Mouse (Mus musculus) hematopoietic stem cell, adult 5-6 weeks (primary cell): ENCODE results near the gene Ube2cbp. TPM values are rescaled to one million over a fixed set of nuclear protein-coding genes. Genes with fewer than 3 reads are reported as not detected.

Experiments used
- ATAC-seq, 2 experiments: fragments of 125-278 bp in 1 of 2; replicated peaks in 1 of 2; 2 replicates each; pipeline ENCODE4 v1.8.0; 2016 to 2017; ENCODE audit warnings: inconsistent platforms in 2 of 2, mild to moderate bottlenecking in 2 of 2, moderate number of reproducible peaks in 2 of 2, low read depth in 1 of 2, moderate TSS enrichment in 1 of 2; ENCODE audit not compliant: low FRiP score in 2 of 2, poor library complexity in 2 of 2, severe bottlenecking in 2 of 2, insufficient read depth in 1 of 2, low TSS enrichment in 1 of 2
- total RNA-seq: library from RNA; stranded (forward); fragments of 172-1452, 232-1000 nt; gene quantifications from 2 replicates; pipeline ENCODE4 v1.2.3, GENCODE M21; 2017

Gene Ube2cbp
- total RNA-seq: 7.3 and 8.8 TPM in 2 replicates

DNA sequence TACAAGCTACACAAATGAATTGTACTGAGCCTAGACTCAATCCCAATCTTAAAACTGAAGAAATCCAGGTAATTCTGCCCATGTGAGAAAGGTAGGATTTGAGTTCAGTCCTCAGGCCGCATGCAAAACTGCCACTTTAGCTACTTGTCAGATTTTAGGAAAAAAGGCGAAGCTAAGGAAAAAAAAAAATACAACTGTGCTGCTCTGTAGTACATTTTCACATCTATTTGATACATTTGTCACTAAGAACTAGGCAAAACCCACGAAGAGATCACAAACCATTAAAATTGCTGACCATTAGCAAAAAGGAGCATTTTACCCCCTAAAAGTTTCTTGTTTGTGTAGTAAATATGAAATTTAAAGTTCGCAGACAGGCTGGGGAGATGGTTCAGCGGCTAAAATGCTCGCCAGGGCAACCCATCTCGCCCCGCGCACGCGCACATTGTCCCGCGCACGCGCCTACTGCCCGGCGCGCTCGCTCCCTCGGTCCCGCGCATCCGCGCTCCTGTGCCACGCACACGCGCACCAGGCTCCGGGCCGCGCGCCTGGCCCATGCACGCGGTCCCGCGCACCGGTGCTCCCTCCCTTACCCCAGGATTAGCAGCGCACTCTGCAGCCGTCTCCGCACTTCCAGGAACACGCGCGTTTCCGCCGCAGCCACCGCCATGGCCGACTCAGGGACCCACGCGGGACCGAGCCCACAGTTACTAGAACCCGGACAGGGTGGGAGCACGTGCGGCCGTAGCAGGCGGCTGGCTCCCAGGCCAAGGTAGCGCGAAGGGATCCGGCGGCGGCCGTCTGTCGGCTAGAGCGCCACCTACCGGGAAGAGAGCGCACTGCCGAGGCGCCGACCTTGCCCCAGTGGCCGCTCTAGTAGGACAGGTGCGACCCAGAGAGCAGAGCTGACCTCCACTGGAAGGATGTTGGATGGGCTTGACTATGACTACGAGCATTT, at the start of gene Ube2cbp:
Gene Ube2cbp, minus strand, starts transcription at position 800 of the 955 bp plus-strand sequence.
- peak; percentile 87 to 90 for ATAC-seq

GRCm38 (mm10) chr9:86514390-86514789, 49.6 kb upstream of the Ube2cbp start:
- ATAC-seq: no peak

DNA sequence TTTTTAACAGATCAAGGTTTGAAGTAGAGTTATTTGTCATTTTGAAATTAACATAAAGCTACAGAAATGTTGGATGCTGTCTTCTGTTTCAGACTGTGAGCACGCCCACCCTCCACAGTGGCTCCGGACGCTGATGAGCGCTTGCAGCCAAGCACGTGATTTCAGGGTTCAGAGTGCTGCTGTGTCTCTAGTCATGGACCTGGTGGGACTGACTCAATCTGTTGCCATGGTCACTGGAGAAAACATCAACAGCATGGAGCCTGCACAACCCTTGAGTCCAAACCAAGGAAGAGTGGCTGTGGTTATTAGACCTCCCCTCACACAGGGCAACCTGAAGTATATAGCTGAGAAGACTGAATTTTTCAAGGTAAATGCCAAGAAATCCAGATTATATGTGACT, 49.0 kb upstream of the Ube2cbp start:
- 0 out of 4 replicates have a peak, but pooled peaks of 1 of the 2 experiments have one; percentile 12 for ATAC-seq

DNA sequence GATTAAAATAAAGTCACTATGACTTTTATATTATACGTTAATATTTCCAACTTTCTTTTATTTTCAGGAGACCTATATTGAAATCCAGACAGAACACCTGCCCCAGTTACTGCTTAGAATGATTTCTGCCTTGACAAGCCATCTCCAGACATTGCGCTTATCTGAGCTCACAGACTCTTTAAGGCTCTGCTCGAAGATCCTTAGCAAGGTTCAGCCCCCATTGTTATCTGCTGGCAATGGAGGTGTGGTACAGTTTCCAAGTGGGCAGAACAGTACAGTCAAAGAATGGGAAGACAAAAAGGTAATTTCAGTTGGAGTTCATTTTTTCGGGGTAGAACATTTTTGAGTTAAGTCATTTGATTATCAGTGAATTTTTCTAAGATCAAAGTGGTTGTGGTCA, 42.7 kb upstream of the Ube2cbp start:
- ATAC-seq: no peak

DNA sequence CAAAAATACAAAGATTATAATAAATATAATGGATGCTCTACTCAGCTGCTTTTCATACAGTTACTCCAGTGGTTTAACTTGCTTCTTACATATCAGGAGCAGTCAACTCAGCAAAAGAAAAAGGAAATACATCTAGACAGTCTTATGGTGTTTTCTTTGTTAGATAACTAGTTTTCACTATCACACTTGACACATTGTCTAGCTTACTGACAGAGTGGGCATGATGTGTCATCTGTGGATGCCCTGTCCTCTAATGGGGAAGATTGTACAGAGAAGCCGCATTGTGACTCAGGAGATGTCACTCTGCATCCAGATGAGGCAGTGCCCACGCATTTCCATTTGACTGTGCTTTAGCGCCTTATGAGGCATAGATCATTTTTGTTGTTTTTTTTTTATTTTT, 34.3 kb upstream of the Ube2cbp start:
- peak in 1 of 2 experiments; percentile 48; a peak in 1 of 4 replicates for ATAC-seq

GRCm38 (mm10) chr9:86496261-86496660, 31.5 kb upstream of the Ube2cbp start:
- no peak for ATAC-seq

- no peak for ATAC-seq
Measured at GRCm38 (mm10) chr9:86491740-86492139, 27.0 kb upstream of the Ube2cbp start.

GRCm38 (mm10) chr9:86482236-86482635, 17.5 kb upstream of the Ube2cbp start:
- no peak for ATAC-seq

- no peak for ATAC-seq
Measured at GRCm38 (mm10) chr9:86478414-86479093, 13.8 kb upstream of the Ube2cbp start.

DNA sequence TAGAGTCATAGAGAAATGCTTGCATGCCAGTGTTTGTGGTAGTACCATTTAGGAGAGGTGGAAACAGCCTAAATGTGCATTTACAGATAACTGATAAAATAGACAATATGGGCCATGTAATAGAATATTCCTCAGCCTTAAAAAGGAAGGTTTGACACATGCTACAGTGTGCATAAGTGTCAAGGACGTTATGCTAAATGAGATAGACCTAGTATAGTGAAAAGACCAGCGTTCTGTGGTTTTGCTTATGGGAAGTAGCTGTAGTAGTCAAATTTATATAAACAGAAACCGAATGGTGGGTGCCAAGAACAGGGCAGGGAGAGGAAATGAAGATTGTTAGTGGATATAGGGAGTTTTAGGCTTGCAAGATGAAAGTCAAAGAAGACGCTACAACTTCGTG, 12.0 kb upstream of the Ube2cbp start:
- peak; percentile 57 to 67 for ATAC-seq

- ATAC-seq: no peak
Measured at GRCm38 (mm10) chr9:86475956-86476355, 11.2 kb upstream of the Ube2cbp start.

DNA sequence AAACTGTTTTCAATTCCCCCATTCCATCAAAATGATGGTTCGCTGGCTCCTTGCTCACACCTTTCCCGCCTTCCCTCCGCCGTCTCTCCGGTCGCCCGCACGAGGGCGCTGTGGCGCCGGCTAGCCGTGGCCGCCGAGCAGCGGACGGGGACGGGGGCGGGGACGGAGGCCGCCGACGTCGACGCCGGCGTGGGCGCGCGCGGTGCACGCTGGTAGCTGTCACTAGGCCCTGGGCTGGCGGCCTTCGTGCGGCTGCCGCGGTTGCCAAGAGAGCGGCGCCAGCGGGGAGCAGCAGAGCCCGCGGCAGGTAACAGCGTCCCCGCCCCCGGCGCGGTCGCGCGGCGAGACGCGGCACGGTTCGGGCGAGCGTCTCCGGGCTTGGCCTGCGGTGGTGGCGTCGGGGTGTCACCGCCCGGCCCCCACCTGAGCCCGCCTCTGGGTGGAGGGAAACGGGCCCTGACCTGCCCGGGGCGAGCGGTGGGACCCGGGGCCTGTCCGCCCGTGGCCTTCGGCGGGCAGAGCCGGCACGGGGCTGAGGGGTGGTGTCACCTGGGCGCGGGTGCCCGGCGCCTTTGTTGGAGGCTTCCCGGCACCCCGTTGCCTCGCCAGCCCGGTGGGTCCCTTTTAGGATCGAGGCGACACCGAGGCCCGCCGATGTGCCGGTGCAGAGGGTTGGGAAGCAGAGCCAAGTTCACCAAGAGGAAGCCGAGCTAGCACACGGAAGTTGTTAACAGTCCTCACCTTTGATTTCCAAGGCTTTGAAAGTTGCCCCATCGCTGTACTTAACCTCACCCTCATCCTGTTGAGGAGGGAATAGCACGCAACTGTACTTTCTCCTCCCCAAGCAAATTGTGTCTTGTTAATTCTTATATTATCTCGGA, 2.5 kb upstream of the Ube2cbp start, which contains the start of gene Dop1a:
Gene Dop1a, plus strand, starts transcription at position 165 of the 881 bp plus-strand sequence.
- peak; percentile 74 to 78 for ATAC-seq

- ATAC-seq: no peak
Measured at GRCm38 (mm10) chr9:86453626-86454025, 11.1 kb downstream of the Ube2cbp start.

GRCm38 (mm10) chr9:86451617-86452016, 13.1 kb downstream of the Ube2cbp start:
- peak; percentile 88 to 96 for ATAC-seq

DNA sequence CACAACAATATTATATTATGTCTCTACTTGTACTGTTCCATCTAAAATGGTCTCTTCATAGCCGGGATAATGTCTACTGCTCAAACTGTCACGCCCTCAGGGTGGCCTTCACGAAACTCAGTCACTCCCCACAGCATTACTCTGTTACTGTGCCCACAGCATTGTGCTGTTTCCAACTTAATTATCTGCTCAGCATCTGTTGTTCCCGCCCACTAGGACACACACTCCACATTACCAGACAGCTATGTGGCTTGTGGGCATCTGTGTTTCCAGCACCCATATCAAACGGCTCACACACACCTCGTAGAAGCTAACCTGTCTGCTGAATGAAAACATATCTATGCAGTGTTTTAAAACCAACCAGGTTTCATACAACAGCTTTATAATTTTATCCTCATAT, 13.7 kb downstream of the Ube2cbp start:
- no peak for ATAC-seq

DNA sequence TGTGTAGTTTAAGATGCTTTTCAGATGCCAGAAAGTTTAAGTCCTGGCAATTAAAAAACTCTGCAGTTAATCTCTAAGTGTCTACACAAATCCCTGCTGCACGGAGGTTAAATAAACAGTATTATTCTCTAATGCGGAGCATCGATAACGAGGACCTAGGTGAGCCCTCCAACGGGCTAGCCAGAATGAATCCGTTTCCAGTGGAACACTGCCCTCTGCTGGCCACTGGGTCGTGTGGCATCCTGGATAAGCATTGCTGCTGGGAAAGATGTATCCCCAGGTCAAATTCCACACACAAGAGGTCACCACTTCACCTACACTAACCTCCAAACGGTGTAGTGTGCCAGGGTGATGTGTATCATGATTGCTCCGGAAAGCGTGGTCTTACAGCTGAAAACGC, 15.2 kb downstream of the Ube2cbp start:
- peak; percentile 65 to 76; a peak in 3 of 4 replicates for ATAC-seq

DNA sequence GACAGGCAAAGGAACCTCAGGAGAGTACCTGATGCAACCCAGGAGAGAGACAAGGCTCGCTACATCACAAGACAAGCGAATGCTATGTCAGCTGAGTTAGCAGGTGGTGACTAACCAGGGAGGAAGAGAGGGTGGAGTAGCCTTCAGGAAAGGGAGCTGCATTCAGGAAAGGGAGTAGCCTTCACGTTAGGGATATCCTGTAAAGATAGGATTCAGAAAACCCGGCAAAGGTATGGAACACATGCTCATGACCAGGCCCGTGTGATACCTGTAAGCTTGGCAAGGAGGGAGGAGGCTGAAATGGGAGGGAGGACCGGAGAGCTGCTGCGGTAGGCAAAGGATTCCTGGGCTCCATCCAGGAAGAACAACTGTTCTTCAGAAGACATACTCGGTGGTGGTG, 17.3 kb downstream of the Ube2cbp start:
- no peak for ATAC-seq
